Mouse (Mus musculus) heart, adult 2 months (tissue): ENCODE data around the gene Fars2. TPM values are rescaled to one million over a fixed set of nuclear protein-coding genes. Genes with fewer than 3 reads are reported as not detected.

Source experiments
- DNase-seq, 2 experiments: peaks; one replicate each; pipeline ENCODE4 v3.0.0; 2021
- H3K27ac ChIP-seq: fragments of 200-600 bp; 2 replicates; pipeline ENCODE4 v1.8.1; 2022
- H3K27me3 ChIP-seq: fragments of 200-500 bp; 2 replicates; pipeline ENCODE4 v1.6.1; 2012; ENCODE audit warnings: mild to moderate bottlenecking, low read length, inconsistent platforms, mixed read lengths; ENCODE audit not compliant: control insufficient read depth, insufficient read depth
- H3K36me3 ChIP-seq: fragments of 200-500 bp; 2 replicates; pipeline ENCODE4 v1.6.1; 2012; ENCODE audit warnings: low read length, inconsistent platforms; ENCODE audit not compliant: control insufficient read depth, insufficient read depth
- H3K4me1 ChIP-seq: fragments of 200-500 bp; 2 replicates; pipeline ENCODE4 v1.6.1; 2011; ENCODE audit warnings: low read length; ENCODE audit not compliant: control insufficient read depth, insufficient read depth
- H3K4me3 ChIP-seq: fragments of 200-600 bp; 2 replicates; pipeline ENCODE4 v1.8.1; 2022
- H3K79me2 ChIP-seq: fragments of 200-500 bp; replicated peaks from 2 replicates; pipeline ENCODE4 v1.6.1; 2012; ENCODE audit warnings: mild to moderate bottlenecking, inconsistent platforms, low read length, moderate library complexity, mixed read lengths; ENCODE audit not compliant: control insufficient read depth, insufficient read depth
- H3K9ac ChIP-seq: fragments of 200-500 bp; 2 replicates; pipeline ENCODE4 v1.6.1; 2012; ENCODE audit warnings: low read depth, mild to moderate bottlenecking, control low read depth, inconsistent platforms, low read length, mixed read lengths
- CTCF ChIP-seq: fragments of 200-600 bp; IDR thresholded peaks from 2 replicates; pipeline ENCODE4 v1.8.1; 2022; ENCODE audit warnings: antibody characterized with exemption, mild to moderate bottlenecking, moderate library complexity
- EP300 ChIP-seq: fragments of 200-500 bp; IDR thresholded peaks from 2 replicates; pipeline ENCODE4 v1.6.1; 2011; ENCODE audit warnings: low read depth, low read length, control low read depth; ENCODE audit not compliant: insufficient read depth
- POLR2A ChIP-seq: fragments of 200-500 bp; IDR thresholded peaks from 2 replicates; pipeline ENCODE4 v1.6.1; 2011; ENCODE audit warnings: mild to moderate bottlenecking, low read depth, low read length, control low read depth; ENCODE audit not compliant: insufficient read depth
- WGBS: fragments of 180-500 bp; shearing (Covaris S2); methylation state at CpG from one replicate; pipeline ENCODE4 v1.1.7; 2018; 5-methylcytosine and 5-hydroxymethylcytosine counted together
- intact Hi-C: fragments of 180-260 bp; cut with DNase I; formaldehyde crosslinking; loops from one replicate; pipeline ENCODE4 v1.15.1; 2025
- polyA plus RNA-seq: library from polyadenylated mRNA; depleted of rRNA; stranded (reverse); fragments of >200 nt; gene quantifications from 2 replicates; pipeline ENCODE4 v1.2.3, GENCODE M21; 2012
- total RNA-seq, 2 experiments: library from RNA; stranded (reverse); gene quantifications; 2 replicates each; pipeline ENCODE4 v1.2.3; 2021

Gene Fars2
- total and polyA plus RNA-seq, 3 experiments = 73.3 to 85.7 (median 77.7) TPM

DNA sequence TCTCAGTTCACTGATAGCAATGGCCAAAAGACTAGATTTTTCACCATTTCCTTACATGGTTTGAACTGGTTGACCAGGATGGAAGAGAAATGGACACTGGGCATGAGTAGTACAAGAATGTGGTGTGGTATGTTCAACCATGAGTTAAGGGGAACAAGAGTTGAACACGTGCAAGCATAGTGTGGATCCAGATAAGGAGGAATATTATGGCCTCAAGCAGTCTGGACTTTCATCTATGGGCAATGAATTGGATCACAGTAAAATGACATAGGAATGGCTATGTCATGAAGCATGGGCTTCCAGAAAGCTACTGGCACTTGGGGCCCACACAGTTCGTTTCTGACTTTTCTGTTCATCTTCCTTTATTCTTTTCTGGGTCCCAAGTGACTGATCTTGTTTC is 168.0 kb downstream of the Fars2 start:
- Histone ChIP-seq H3K79me2 (no peaks in the 10 kb centered on the region), H3K4me3 (no peak overlapping the region), H3K27me3 (no peaks in the 10 kb centered on the region), H3K4me1 (peaks cover 4% of the 10 kb centered on the region; the same call in 1 of the 2 replicates), H3K36me3 (peaks cover 2% of the 10 kb centered on the region), H3K27ac (no peak overlapping the region), H3K9ac (no peak overlapping the region)
- 95% methylated on average over 2 of the region's 2 CpGs for WGBS
- intact Hi-C loops = no loop called here
- no peak for DNase-seq
- TF ChIP-seq EP300 (no peak), CTCF (no peak), POLR2A (no peak)

DNA sequence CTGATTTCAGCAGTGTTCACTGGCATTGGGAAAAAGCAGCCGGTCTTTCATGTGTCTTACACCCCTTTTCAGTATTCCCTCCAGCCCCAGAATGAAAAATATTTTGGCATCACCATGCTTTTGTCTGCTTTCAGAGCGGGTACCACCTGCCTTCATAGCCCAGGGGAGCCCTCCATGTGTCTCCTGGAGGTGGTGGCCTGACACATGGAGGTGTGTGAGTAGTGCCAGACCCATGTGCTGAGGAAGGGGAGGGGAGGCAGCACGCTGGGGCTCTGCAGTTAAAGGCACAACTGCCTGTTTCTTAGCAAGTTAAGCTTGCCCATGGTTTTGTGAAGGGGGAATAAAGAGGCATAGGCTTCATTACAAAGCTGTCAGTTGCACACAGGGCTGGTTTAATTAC is 176.3 kb downstream of the Fars2 start:
- Histone ChIP-seq H3K27me3 (no peaks in the 10 kb centered on the region), H3K79me2 (no peaks in the 10 kb centered on the region), H3K4me3 (no peak overlapping the region), H3K9ac (no peak overlapping the region), H3K4me1 (peaks cover 8% of the 10 kb centered on the region), H3K36me3 (peaks cover 2% of the 10 kb centered on the region), H3K27ac (no peak overlapping the region)
- no peak for DNase-seq
- no peak for TF ChIP-seq POLR2A
- no peak for TF ChIP-seq EP300
- TF ChIP-seq CTCF = no peak
- intact Hi-C loops = no loop called here
- 89% methylated on average over 3 of the region's 3 CpGs for WGBS

DNA sequence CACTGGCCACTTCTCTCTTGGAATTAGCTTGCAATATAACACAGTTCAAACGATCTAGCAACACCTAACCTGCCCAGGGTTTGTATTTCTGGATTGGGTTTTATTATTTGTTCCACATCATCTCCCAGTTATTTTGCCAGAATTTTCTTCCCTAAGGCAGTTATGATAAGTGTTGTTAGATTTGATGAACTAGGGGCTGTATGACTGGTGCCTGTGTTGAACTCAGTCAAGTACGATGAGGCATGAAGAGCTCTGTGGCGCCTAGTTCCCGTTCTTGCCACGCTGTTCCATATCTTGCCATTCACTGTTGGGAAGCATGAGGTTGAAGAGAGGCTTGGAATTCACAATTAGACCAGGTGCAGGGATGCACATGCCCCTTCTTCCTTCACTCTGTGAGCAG is 177.3 kb downstream of the Fars2 start:
- no peak for DNase-seq
- intact Hi-C loops = no loop called here
- H3K36me3 ChIP-seq = peaks cover 5% of the 10 kb centered on the region
- WGBS = 88% methylated on average over 5 of the region's 5 CpGs
- H3K79me2 ChIP-seq = no peaks in the 10 kb centered on the region
- no peak for TF ChIP-seq POLR2A
- TF ChIP-seq CTCF = no peak
- no peak for TF ChIP-seq EP300
- no peak overlapping the region for H3K9ac ChIP-seq
- H3K4me3 ChIP-seq = no peak overlapping the region
- no peaks in the 10 kb centered on the region for H3K27me3 ChIP-seq
- no peak overlapping the region for H3K27ac ChIP-seq
- peaks cover 8% of the 10 kb centered on the region for H3K4me1 ChIP-seq

DNA sequence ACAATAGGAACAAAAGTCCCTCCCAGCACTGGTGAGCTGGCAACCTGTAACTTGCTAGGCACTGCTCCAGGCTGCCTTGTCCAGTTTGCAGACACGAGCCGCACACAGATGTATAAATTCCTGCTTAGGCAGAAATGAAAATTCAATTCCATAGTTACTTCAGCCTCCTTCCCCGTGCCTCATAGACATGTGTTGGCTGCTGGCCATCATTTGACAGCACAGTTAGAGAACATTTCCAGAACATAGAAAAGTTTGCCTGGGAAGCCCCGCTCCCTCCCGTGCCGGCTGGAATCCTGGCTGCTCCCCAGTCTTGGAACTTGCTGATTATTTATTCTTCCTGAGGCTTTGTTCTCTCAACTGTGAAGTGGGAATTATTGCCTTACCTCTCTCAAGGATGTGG is 178.6 kb downstream of the Fars2 start:
- intact Hi-C loops = no loop called here
- 5% methylated on average over 6 of the region's 6 CpGs for WGBS
- TF ChIP-seq EP300 = no peak
- no peak for TF ChIP-seq POLR2A
- TF ChIP-seq CTCF = no peak
- H3K9ac ChIP-seq = no peak overlapping the region
- H3K4me3 ChIP-seq = peak overlapping the region; percentile 38; the same call in 1 of the 2 replicates
- H3K27me3 ChIP-seq = no peaks in the 10 kb centered on the region
- no peaks in the 10 kb centered on the region for H3K79me2 ChIP-seq
- H3K36me3 ChIP-seq = peaks cover 5% of the 10 kb centered on the region
- peak overlapping the region; percentile 11; the same call in 1 of the 2 replicates for H3K27ac ChIP-seq
- H3K4me1 ChIP-seq = peaks cover 8% of the 10 kb centered on the region
- DNase-seq = peak; percentile 55 to 56

DNA sequence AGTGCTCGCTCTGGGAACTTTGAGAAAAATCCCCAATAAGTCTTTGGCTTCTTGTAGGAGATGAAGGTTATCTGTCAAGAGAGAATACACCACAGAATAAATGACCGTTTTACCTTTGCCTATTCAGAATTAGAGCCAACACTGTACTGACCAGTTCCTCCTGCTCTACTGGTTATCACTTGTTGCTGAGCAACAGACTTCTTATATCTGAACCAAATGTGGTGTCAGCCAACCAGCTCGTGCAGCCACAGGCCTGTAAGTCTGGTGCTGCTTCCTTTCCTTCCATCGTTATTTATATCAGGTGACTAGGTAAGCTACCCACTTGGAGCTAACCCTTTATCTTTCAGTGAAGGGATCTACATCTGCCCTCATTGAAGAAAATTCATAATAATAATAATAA is 179.4 kb downstream of the Fars2 start:
- H3K36me3 ChIP-seq = peaks cover 5% of the 10 kb centered on the region
- no peak overlapping the region for H3K4me3 ChIP-seq
- no peaks in the 10 kb centered on the region for H3K27me3 ChIP-seq
- DNase-seq = no peak
- H3K9ac ChIP-seq = no peak overlapping the region
- WGBS = 55% methylated on average over 4 of the region's 4 CpGs
- H3K27ac ChIP-seq = no peak overlapping the region
- peaks cover 8% of the 10 kb centered on the region for H3K4me1 ChIP-seq
- H3K79me2 ChIP-seq = no peaks in the 10 kb centered on the region
- intact Hi-C loops = no loop called here
- TF ChIP-seq CTCF (no peak), EP300 (no peak)

DNA sequence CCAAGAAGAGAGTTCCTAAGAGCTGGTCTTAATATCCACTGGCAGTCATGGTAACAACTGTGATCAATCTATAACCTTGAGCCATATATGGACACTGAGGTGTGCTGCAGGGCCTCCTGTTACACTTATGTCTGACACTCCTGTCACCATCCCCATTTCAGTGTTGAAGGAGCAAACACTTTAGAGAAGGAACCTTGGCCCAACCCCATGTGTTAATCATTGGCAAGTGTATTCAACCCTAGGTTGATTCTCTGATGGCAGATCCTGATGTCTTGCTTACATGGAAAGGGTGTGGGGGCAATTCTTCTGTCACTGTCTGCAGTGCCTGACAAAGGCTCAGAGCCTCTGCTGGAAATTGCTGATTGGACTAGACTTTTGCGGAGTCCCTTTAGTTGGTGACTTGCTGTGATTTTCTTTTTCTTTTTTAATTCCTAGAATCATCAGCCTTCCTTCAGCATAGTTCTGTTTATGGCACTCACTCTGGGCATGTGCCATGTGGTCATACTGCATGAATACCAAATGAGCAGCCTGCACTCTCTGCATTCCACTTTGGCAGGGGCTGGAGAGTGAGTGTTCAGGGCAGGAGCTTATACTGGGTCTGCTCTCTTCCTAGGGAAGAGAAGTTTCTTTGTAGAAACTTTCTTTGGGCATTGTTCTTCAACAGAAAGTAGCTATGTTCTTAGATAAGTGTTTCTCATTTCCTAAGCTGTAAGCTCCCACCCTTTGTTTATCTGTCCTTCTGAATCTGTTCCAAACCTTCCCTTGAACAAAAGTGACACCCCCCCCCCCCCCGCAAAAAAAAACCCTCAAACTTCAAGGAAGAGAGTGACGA is 181.0 kb downstream of the Fars2 start:
- WGBS = 49% methylated on average over 3 of the region's 3 CpGs
- H3K27ac ChIP-seq = no peak overlapping the region
- H3K9ac ChIP-seq = no peak overlapping the region

More for the DNA sequence above, 181.0 kb downstream of the Fars2 start:
- no peak for DNase-seq
- intact Hi-C loops = no loop called here
- Histone ChIP-seq H3K27me3 (no peaks in the 10 kb centered on the region), H3K4me1 (peaks cover 8% of the 10 kb centered on the region), H3K36me3 (peaks cover 5% of the 10 kb centered on the region), H3K79me2 (no peaks in the 10 kb centered on the region), H3K4me3 (no peak overlapping the region)
- TF ChIP-seq CTCF = no peak
- no peak for TF ChIP-seq POLR2A
- no peak for TF ChIP-seq EP300
